In the genomic region with DNA sequence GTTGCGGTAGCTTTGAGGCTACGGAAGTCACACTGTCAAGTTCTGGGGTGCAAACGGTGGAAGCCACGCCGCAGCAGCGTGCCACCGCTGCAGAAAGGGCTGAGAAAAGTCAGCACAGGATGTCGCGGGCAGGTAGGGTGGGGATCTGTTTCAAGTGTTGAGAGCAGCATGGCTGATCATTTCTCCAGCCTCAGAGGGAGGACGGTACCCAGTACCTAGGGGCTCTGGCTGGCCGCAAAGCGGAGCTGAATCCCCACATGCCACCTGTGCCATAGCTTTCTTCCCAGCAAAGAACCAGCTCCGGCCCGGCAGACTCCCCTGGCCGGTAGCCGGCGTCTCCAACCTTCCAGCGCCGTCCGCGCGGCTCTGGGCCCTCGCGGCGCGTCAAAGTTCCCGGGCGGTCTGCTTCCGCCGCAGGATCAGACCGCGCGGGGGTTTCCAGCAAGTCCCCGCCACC, we compare ENCODE assay signal across 8 mouse cellular contexts. TPM values are rescaled to one million over a fixed set of nuclear protein-coding genes. Genes with fewer than 3 reads are reported as not detected.
DNase-seq lines count a peak whose midpoint lies in the region; ATAC-seq and TF ChIP-seq lines count a peak whose summit lies in the region.

No protein-coding gene starts in this region.

- H3K36me3 ChIP-seq in heart, adult 2 months (ENCODE audit: control insufficient read depth, insufficient read depth, low read length), result peaks cover 16% of the 10 kb centered on the region
- H3K36me3 ChIP-seq in ES-E14 (ENCODE audit: control insufficient read depth, insufficient read depth, low read length, poor library complexity, severe bottlenecking), result no peaks in the 10 kb centered on the region
- no peaks in the 10 kb centered on the region for H3K36me3 ChIP-seq in forebrain, embryonic 14.5 days (ENCODE audit: control insufficient read depth, insufficient read depth, low read length)
- H3K36me3 ChIP-seq in liver, embryonic 14.5 days (replicated peaks; ENCODE audit: control insufficient read depth, insufficient read depth, low read depth), result no peaks in the 10 kb centered on the region
- H3K36me3 ChIP-seq in small intestine, adult 2 months (ENCODE audit: control insufficient read depth, insufficient read depth, low read length), result 0 out of 2 replicates have a peak, but pooled peaks cover 2% of the 10 kb centered on the region

- H3K79me2 ChIP-seq in heart, adult 2 months (replicated peaks; ENCODE audit: control insufficient read depth, insufficient read depth, low read length), result peaks cover 1% of the 10 kb centered on the region; the same call in 1 of the 2 replicates

- H3K4me3 ChIP-seq in heart, adult 2 months, result peak overlapping the region; percentile 93
- H3K4me3 ChIP-seq in ES-E14 (ENCODE audit: insufficient read depth in 1 of 2, low read depth in 1 of 2, low read length in 2 of 2, poor library complexity in 1 of 2, severe bottlenecking in 1 of 2), result peak overlapping the region; percentile 82 to 83
- peak overlapping the region; percentile 80 for H3K4me3 ChIP-seq in forebrain, embryonic 14.5 days (ENCODE audit: low read depth, low read length)
- H3K4me3 ChIP-seq in liver, embryonic 14.5 days (ENCODE audit: insufficient read depth in 1 of 2, low read depth in 2 of 2, low read length in 2 of 2), result peak overlapping the region; percentile 54 to 97
- H3K4me3 ChIP-seq in small intestine, adult 2 months (ENCODE audit: low read depth, low read length), result peak overlapping the region; percentile 79

- ATAC-seq in forebrain, embryonic 14.5 days, result peak; percentile 72
- ATAC-seq in liver, embryonic 14.5 days (ENCODE audit: insufficient read depth), result peak; percentile 62

- TF ChIP-seq EP300 in heart, adult 2 months (IDR thresholded peaks at IDR 0.05; ENCODE audit: insufficient read depth, low read depth, low read length), result no peak
- no peak for TF ChIP-seq EP300 in liver, embryonic 14.5 days (IDR thresholded peaks at IDR 0.05; ENCODE audit: low read depth)

- intact Hi-C loops in heart, adult 2 months (cut with DNase I), result loop anchor here (2.0 to 10.0 kb wide), 6 partner anchors 85 to 645 kb away; a partner anchor contains a TSS
- intact Hi-C loops in heart, postnatal 10 days (cut with DNase I), result loop anchor here (10.0 kb wide), 2 partner anchors 163 to 407 kb away; a partner anchor contains a TSS
- intact Hi-C loops in left cerebral cortex, postnatal 14 days (cut with DNase I), result no loop called here

- peaks cover 5% of the 10 kb centered on the region for H3K4me1 ChIP-seq in heart, adult 2 months (ENCODE audit: control insufficient read depth, insufficient read depth, low read length)
- peaks cover 2% of the 10 kb centered on the region in 2 experiments; a peak in 1 of 4 replicates for H3K4me1 ChIP-seq in ES-E14 (ENCODE audit: control insufficient read depth in 2 of 2, insufficient read depth in 2 of 2, low read length in 2 of 2, poor library complexity in 1 of 2)
- peaks cover 20% of the 10 kb centered on the region for H3K4me1 ChIP-seq in forebrain, embryonic 14.5 days (ENCODE audit: control insufficient read depth, insufficient read depth, low read length)
- H3K4me1 ChIP-seq in liver, embryonic 14.5 days (replicated peaks; ENCODE audit: control insufficient read depth in 2 of 2, insufficient read depth in 2 of 2, low read length in 1 of 2), result peaks cover 9 to 17% of the 10 kb centered on the region in 2 experiments
- H3K4me1 ChIP-seq in small intestine, adult 2 months (ENCODE audit: control insufficient read depth, insufficient read depth, insufficient read length, low read length), result peaks cover 8% of the 10 kb centered on the region; the same call in 1 of the 2 replicates

- no peak for TF ChIP-seq CTCF in heart, adult 2 months (IDR thresholded peaks at IDR 0.05)
- TF ChIP-seq CTCF in liver, embryonic 14.5 days (IDR thresholded peaks at IDR 0.05; ENCODE audit: low read depth), result no peak; the same call in 1 of the 2 replicates
- no peak for TF ChIP-seq CTCF in small intestine, adult 2 months (IDR thresholded peaks at IDR 0.05; ENCODE audit: extremely low read depth, insufficient read length, insufficient replicate concordance, low read depth, low read length)

- no peaks in the 10 kb centered on the region for H3K27me3 ChIP-seq in heart, adult 2 months (ENCODE audit: control insufficient read depth, insufficient read depth, low read length)
- H3K27me3 ChIP-seq in forebrain, embryonic 14.5 days (replicated peaks; ENCODE audit: control insufficient read depth, insufficient read depth, low read length), result no peaks in the 10 kb centered on the region
- H3K27me3 ChIP-seq in liver, embryonic 14.5 days (ENCODE audit: control insufficient read depth, insufficient read depth, low read length), result no peaks in the 10 kb centered on the region
- H3K27me3 ChIP-seq in small intestine, adult 2 months (ENCODE audit: control insufficient read depth, insufficient read depth, low read length), result no peaks in the 10 kb centered on the region

- no peak for TF ChIP-seq POLR2A in heart, adult 2 months (IDR thresholded peaks at IDR 0.05; ENCODE audit: insufficient read depth, low read depth, low read length)
- no peak for TF ChIP-seq POLR2A in small intestine, adult 2 months (IDR thresholded peaks at IDR 0.05; ENCODE audit: low read depth, low read length)

- peak overlapping the region; percentile 95 for H3K4me2 ChIP-seq in forebrain, embryonic 14.5 days (ENCODE audit: low read length)
- H3K4me2 ChIP-seq in liver, embryonic 14.5 days (ENCODE audit: low read depth), result peak overlapping the region; percentile 98

- no peaks in the 10 kb centered on the region for H3K9me3 ChIP-seq in ES-E14 (ENCODE audit: control insufficient read depth, insufficient read depth, low read depth, low read length)
- no peaks in the 10 kb centered on the region for H3K9me3 ChIP-seq in forebrain, embryonic 14.5 days (replicated peaks; ENCODE audit: control insufficient read depth, low read length)
- H3K9me3 ChIP-seq in liver, embryonic 14.5 days (ENCODE audit: control insufficient read depth, low read length), result no peaks in the 10 kb centered on the region

- peak overlapping the region; percentile 85 for H3K9ac ChIP-seq in heart, adult 2 months (ENCODE audit: low read depth, low read length)
- peak overlapping the region; percentile 93 for H3K9ac ChIP-seq in ES-E14 (ENCODE audit: insufficient read depth, low read depth, low read length, poor library complexity, severe bottlenecking)
- peak overlapping the region; percentile 99 for H3K9ac ChIP-seq in forebrain, embryonic 14.5 days (ENCODE audit: low read length)
- H3K9ac ChIP-seq in liver, embryonic 14.5 days (replicated peaks), result peak overlapping the region; percentile 99

- H3K27ac ChIP-seq in heart, adult 2 months, result peak overlapping the region; percentile 96
- peak overlapping the region; percentile 72; the same call in 1 of the 2 replicates for H3K27ac ChIP-seq in ES-E14 (ENCODE audit: insufficient read depth, low read depth, low read length, poor library complexity, severe bottlenecking)
- H3K27ac ChIP-seq in forebrain, embryonic 14.5 days (ENCODE audit: low read depth, low read length), result peak overlapping the region; percentile 100
- H3K27ac ChIP-seq in liver, embryonic 14.5 days, result peak overlapping the region; percentile 98
- peak overlapping the region; percentile 88 for H3K27ac ChIP-seq in small intestine, adult 2 months (ENCODE audit: insufficient read depth, low read depth, low read length)

- in situ Hi-C loops in ES-E14 (cut with MboI; ENCODE audit: low sequenced_read_pairs in 2 of 2, unreplicated experiment in 2 of 2), result no loop called here

- under 1% methylated on average over 34 of the region's 34 CpGs for WGBS in heart, adult 2 months
- WGBS in forebrain, embryonic 14.5 days, result under 1% methylated on average over 34 of the region's 34 CpGs
- 0% methylated on average over 34 of the region's 34 CpGs for WGBS in liver, embryonic 14.5 days (ENCODE audit: insufficient replicate concordance)
- under 1% methylated on average over 34 of the region's 34 CpGs for WGBS in small intestine, adult 2 months

- DNase-seq in heart, adult 2 months, result no peak
- DNase-seq in heart, postnatal 10 days, result no peak
- no peak for DNase-seq in ES-E14 (ENCODE audit: low read depth, low spot score)
- no peak for DNase-seq in forebrain, embryonic 14.5 days (ENCODE audit: low spot score)
- DNase-seq in liver, embryonic 14.5 days (ENCODE audit: low read depth in 3 of 3, low spot score in 3 of 3), result no peak
- DNase-seq in left cerebral cortex, postnatal 14 days (ENCODE audit: low spot score in 2 of 2), result no peak
- no peak for DNase-seq in ovary, postnatal 14 days (ENCODE audit: low spot score)

TF ChIP-seq in ES-E14, 5 proteins besides CTCF, POLR2A, EP300 and RAD21:
- TF ChIP-seq CHD2 (IDR thresholded peaks at IDR 0.05; ENCODE audit: low read depth, low read length) (no peak), MAFK (IDR thresholded peaks at IDR 0.05; ENCODE audit: insufficient read depth, low read depth, low read length) (no peak), HCFC1 (IDR thresholded peaks at IDR 0.05; ENCODE audit: borderline replicate concordance, insufficient read depth, low read length) (no peak), ZC3H11A (IDR thresholded peaks at IDR 0.05; ENCODE audit: borderline replicate concordance, low read depth, low read length) (no peak), ZNF384 (IDR thresholded peaks at IDR 0.05; ENCODE audit: low read depth, low read length) (no peak)

RNA-seq across cellular contexts. Expression of a gene that starts 0.3 kb away (rescaled TPM):
- total RNA-seq in heart, adult 2 months (2021), result 10 to 100 TPM; 25.2 to 28.8 TPM
- 7.5 and 11.9 TPM in 2 replicates for polyA plus RNA-seq in heart, adult 2 months (2012; rRNA removed)
- total RNA-seq in heart, postnatal 10 days (2021), result 10 to 100 TPM; 31.2 to 36.9 TPM
- 23.4 and 35.1 TPM in 2 replicates for total RNA-seq in ES-E14 (2012; rRNA removed)
- 56.7 and 70.8 TPM in 2 replicates for polyA plus RNA-seq in forebrain, embryonic 14.5 days (2014; fragmentation: Nextera tagmentation; extraction: Ambion mirVana)
- polyA plus RNA-seq in liver, embryonic 14.5 days (2012; rRNA removed), result 3.4 and 4.9 TPM in 2 replicates
- polyA plus RNA-seq in liver, embryonic 14.5 days (2014; fragmentation: Nextera tagmentation; extraction: Ambion mirVana), result 12.6 and 14.0 TPM in 2 replicates
- 9.7 and 12.6 TPM in 2 replicates for polyA plus RNA-seq in small intestine, adult 2 months (2012; rRNA removed)
- 10 to 100 TPM; 48.1 to 48.8 TPM for total RNA-seq in left cerebral cortex, postnatal 14 days (2021)
